Mouse (Mus musculus) heart, postnatal 25 days (tissue): ENCODE results near the gene Inhbc. TPM values are rescaled to one million over a fixed set of nuclear protein-coding genes. Genes with fewer than 3 reads are reported as not detected.
"Not testable (repeated sequence)": the region's sequence is repeated elsewhere in the genome, so short reads cannot be mapped to it uniquely, and the experiment has no call there.

Experiments used
- DNase-seq: peaks from one replicate; pipeline ENCODE4 v3.0.0; 2022; ENCODE audit warnings: low spot score
- intact Hi-C: fragments of 180-260 bp; cut with DNase I; formaldehyde crosslinking; loops from one replicate; pipeline ENCODE4 v1.15.1; 2025
- total RNA-seq, 2 experiments: library from RNA; stranded (reverse); gene quantifications; 2 replicates each; pipeline ENCODE4 v1.2.3; 2021

The Inhbc gene
- total RNA-seq, 2 experiments from 2014 or later, result not detected

DNA sequence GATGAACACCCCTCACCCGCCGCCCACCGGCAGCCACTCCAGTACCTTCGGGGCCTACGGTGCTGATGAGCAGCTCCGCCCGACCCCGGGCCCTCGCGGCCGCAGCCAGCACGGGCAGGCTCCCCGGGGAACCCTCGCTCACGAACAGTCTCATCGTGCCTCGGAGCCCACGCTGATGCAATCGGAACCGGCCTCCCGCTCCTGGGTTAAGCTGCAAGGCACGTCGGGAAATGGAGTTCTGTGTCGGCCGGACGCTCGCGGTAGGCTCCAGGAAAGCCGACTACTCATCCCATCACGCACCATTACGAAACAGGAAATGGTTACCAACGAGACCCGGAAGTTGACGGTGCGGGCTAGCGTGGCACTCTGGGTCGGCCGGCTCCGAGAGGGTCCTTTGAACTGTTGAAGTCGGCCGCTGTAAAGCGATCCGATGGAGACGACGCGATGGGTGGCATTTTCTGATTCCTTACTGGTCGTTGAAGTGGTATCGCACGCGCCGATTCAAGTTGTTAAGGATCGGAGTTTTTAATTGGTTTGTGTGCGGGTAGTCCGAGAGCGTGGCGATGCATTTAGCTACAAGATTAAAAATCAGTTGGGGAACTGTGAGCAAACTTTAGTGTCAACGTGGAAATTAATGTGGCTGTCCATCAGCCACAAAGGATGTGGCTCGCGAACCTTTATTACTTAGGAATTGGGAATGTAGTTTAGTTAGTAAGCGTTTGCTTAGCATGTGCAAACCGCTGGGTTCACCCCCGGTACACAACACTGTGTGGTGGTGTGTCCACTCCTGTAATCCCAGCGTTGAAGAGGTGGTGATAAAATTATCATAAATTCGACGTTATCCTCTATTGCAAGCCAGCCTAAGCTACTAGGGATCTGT, 58.5 kb downstream of the Inhbc start, which contains the start of gene Mars:
Mars (minus strand) TSS at position 311 of the 880 bp plus-strand sequence.
- intact Hi-C loops, result loop anchor here (2.0 kb wide), 1 partner anchor 45 kb away; the partner anchor contains the start of gene Dctn2
- DNase-seq, result peak; percentile 89

DNA sequence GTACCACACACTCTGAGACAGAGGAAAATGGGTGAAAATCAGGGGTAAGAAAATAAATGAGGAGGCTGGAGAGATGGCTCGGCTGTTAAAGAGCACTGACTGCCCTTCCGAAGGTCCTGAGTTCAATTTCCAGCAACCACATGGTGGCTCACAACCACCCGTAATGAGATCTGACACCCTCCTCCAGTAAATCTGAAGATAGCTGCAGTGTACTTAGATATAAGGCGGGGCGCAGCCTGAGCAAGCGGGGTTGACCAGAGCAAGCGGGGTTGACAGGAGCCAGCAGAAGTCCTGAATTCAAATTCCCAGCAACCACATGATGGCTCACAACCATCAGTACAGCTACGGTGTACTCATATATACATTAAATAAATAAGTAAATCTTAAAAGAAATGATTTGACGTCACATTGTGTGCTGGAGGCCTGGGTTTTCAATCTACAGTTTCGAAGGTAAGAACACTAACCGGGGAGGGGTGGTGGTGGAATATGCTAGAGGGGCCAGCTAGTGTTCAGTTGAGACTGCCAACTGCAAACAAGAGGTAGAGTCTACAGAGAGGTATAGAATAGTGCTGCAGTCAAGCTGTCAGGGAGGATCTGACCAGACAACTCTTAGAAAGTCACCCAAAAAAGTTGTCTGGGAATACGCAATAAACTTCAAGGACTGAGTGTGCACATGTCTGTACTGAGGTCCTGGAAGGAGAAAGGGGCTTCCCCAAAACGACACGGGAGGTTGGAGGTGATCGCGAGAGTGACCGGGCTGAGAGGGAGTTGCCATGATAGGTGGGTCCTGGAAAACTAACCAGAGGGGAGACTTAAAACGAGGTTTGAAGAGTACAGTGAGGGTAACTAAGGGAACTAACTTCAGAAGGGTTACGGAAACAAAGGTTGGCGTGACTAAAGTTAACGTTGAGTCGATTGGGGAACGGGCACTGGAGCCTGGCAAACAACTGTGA, 59.4 kb downstream of the Inhbc start:
- DNase-seq, result no peak
- intact Hi-C loops, result no loop called here

DNA sequence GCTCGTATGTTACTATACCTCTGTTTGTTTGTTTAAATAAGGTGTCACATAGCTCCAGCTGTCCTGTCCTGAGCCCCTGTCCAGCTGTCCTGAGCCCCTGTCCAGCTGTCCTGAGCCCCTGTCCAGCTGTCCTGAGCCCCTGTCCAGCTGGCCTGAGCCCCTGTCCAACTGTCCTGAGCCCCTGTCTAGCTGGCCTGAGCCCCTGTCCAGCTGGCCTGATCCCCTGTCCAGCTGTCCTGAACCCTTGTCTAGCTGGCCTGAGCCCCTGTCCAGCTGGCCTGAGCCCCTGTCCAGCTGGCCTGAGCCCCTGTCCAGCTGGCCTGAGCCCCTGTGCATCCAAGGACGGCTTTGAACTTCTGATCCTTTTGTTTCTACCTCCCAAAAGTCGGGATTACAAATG, 61.1 kb downstream of the Inhbc start:
- DNase-seq, result not testable (repeated sequence)
- intact Hi-C loops, result loop anchor here (2.0 kb wide), 1 partner anchor 16 kb away; no protein-coding TSS in a partner anchor

Other genes starting within 250 kb of the Inhbc start
- gene Os9, start 249.3 kb downstream of the Inhbc start, total RNA-seq, result 10 to 100 TPM; 25.0 to 25.1 TPM
- 1 to 10 TPM; 1.5 to 1.6 TPM for gene B4galnt1, start 205.2 kb downstream of the Inhbc start, total RNA-seq
- gene Slc26a10, start 189.8 kb downstream of the Inhbc start, total RNA-seq, result 10 to 100 TPM; 18.2 to 29.2 TPM
- gene Arhgef25, start 180.3 kb downstream of the Inhbc start, total RNA-seq, result 10 to 100 TPM; 10.9 to 12.7 TPM
- gene Dtx3, start 174.7 kb downstream of the Inhbc start, total RNA-seq, result 10 to 100 TPM; 26.3 to 28.6 TPM
- gene Pip4k2c, start 158.8 kb downstream of the Inhbc start, total RNA-seq, result 10 to 100 TPM; 23.3 to 24.6 TPM
- under 1 TPM; 0.45 to 0.49 TPM for gene Kif5a, start 107.1 kb downstream of the Inhbc start, total RNA-seq
- 100 to 1,000 TPM; 136 to 142 TPM for gene Dctn2, start 104.1 kb downstream of the Inhbc start, total RNA-seq
- 10 to 100 TPM; 20.9 to 21.4 TPM for gene Mbd6, start 81.4 kb downstream of the Inhbc start, total RNA-seq
- gene Mars, start 58.6 kb downstream of the Inhbc start, total RNA-seq, result 10 to 100 TPM; 37.9 to 38.9 TPM
- gene Arhgap9, start 48.5 kb downstream of the Inhbc start, total RNA-seq, result 1 to 10 TPM; 3.0 to 3.4 TPM
- 1 to 10 TPM in 1 of 2 experiments, under 1 TPM in 1; 0.89 to 1.1 TPM for gene Gli1, start 28.5 kb downstream of the Inhbc start, total RNA-seq
- gene Inhbe, start 16.0 kb downstream of the Inhbc start, total RNA-seq, result not detected
- 100 to 1,000 TPM; 145 to 159 TPM for gene R3hdm2, start 9.9 kb upstream of the Inhbc start, total RNA-seq
- under 1 TPM; 0.22 to 0.70 TPM for gene Stac3, start 131.3 kb upstream of the Inhbc start, total RNA-seq
- 10 to 100 TPM; 22.6 to 33.1 TPM for gene Ndufa4l2, start 144.5 kb upstream of the Inhbc start, total RNA-seq
- 10 to 100 TPM; 44.3 TPM for gene Shmt2, start 152.0 kb upstream of the Inhbc start, total RNA-seq
- under 1 TPM; 0.31 to 0.34 TPM for gene Nxph4, start 164.1 kb upstream of the Inhbc start, total RNA-seq